Mouse (Mus musculus): ENCODE data around the gene Hc. TPM values are rescaled to one million over a fixed set of nuclear protein-coding genes. Genes with fewer than 3 reads are reported as not detected.

The Hc gene
- polyA plus RNA-seq (2014; fragmentation: Nextera tagmentation; extraction: Ambion mirVana) = 0.15 and 0.41 TPM in 2 replicates

DNA sequence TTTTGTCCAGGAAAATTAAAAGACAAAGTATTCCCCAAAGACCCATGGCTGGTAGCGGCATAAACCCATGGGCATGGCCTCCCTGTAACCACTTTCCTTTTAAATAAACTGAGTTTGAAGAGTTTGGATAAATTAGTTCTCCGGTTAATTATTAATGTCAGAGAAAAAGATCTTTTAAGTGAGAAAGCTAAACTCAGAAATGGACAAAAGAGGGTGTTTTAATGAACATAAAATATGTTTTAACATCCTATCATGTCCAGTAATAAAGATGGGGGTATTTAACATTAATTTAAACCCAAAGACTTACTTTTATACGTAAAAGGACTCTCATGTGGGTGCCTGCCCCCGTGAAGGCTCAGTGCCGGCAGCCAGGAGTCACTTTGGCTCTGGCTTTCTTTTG is at the start of gene Hc:
Gene Hc (minus strand): TSS at position 101 of the 400 bp plus-strand sequence.
- DNase-seq (no peak), ATAC-seq (ENCODE audit: low FRiP score, low TSS enrichment) (no peak)

DNA sequence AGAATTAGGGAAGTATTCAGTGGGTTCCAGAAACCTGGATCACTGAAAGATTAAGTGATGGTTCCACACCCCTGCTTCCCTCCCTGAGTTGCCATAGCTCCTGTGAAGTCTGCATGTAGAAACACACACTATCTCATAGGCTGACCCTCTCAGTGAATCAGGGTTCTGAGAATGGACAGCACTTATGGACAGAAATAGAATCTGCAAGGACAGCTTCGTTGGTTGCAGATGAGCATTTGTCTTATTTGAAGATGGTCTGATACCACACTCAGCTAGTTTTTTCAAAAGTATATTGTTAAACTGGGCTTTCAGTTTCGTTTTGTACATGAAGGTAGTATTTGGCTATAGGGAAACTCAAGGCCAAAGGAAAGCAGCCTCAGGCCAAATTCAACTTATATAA is 49.3 kb upstream of the Hc start:
- H3K4me2 ChIP-seq (ENCODE audit: low read length) = peak overlapping the region; percentile 74

More for the DNA sequence above, at the start of gene Hc:
- Histone ChIP-seq H3K4me3 (replicated peaks; ENCODE audit: low read depth, low read length) (no peak within 1 kb of the TSS), H3K9ac (replicated peaks; ENCODE audit: low read length) (no peak within 1 kb of the TSS), H3K27ac (replicated peaks; ENCODE audit: low read depth, low read length) (no peak within 1 kb of the TSS), H3K27me3 (ENCODE audit: control insufficient read depth, insufficient read depth, low read length) (no peaks in the 10 kb centered on the region), H3K4me2 (ENCODE audit: low read length) (no peak within 1 kb of the TSS), H3K9me3 (ENCODE audit: control insufficient read depth, low read length) (no peaks in the 10 kb centered on the region), H3K4me1 (ENCODE audit: control insufficient read depth, insufficient read depth, low read length) (no peaks in the 10 kb centered on the region), H3K36me3 (ENCODE audit: control insufficient read depth, insufficient read depth, low read length) (no peaks in the 10 kb centered on the region)
- WGBS = 88% methylated on average over 5 of the region's 5 CpGs

DNA sequence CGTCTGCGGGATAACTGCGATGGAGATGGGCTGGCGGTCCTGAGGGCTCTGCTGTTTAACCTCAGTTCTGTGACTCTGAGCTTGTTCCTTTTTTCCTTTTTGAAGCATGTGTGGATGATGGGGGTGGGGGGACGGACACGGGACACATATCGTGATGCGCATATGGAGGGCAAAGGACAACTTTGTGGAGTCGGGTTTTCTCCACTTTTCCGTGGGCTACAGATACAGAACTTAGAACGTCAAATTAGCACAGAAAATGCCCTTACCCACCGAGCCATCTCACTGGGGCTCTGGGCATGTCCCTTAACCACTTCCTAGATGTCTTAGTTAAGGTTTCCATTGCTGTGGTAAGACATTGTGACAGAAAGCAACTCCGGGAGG is 48.7 kb upstream of the Hc start:
- Histone ChIP-seq H3K4me3 (replicated peaks; ENCODE audit: low read depth, low read length) (peak overlapping the region; percentile 78), H3K4me2 (ENCODE audit: low read length) (peak overlapping the region; percentile 74), H3K9me3 (ENCODE audit: control insufficient read depth, low read length) (no peaks in the 10 kb centered on the region), H3K4me1 (ENCODE audit: control insufficient read depth, insufficient read depth, low read length) (no peaks in the 10 kb centered on the region), H3K27me3 (ENCODE audit: control insufficient read depth, insufficient read depth, low read length) (no peaks in the 10 kb centered on the region), H3K9ac (replicated peaks; ENCODE audit: low read length) (peak overlapping the region; percentile 72), H3K27ac (replicated peaks; ENCODE audit: low read depth, low read length) (peak overlapping the region; percentile 85; the same call in 1 of the 2 replicates), H3K36me3 (ENCODE audit: control insufficient read depth, insufficient read depth, low read length) (peaks cover 4% of the 10 kb centered on the region; the same call in 1 of the 2 replicates)
- no peak for DNase-seq
- ATAC-seq (ENCODE audit: low FRiP score, low TSS enrichment) = no peak
- 1% methylated on average over 13 of the region's 13 CpGs for WGBS

More for the DNA sequence above, 49.3 kb upstream of the Hc start:
- WGBS = 83% methylated on average over 2 of the region's 2 CpGs
- no peak overlapping the region for H3K9ac ChIP-seq (replicated peaks; ENCODE audit: low read length)
- 0 out of 2 replicates have a peak overlapping the region, but pooled peaks have one; percentile 7 for H3K4me3 ChIP-seq (replicated peaks; ENCODE audit: low read depth, low read length)
- no peak for ATAC-seq (ENCODE audit: low FRiP score, low TSS enrichment)
- H3K27ac ChIP-seq (replicated peaks; ENCODE audit: low read depth, low read length) = no peak overlapping the region
- no peaks in the 10 kb centered on the region for H3K27me3 ChIP-seq (ENCODE audit: control insufficient read depth, insufficient read depth, low read length)
- no peaks in the 10 kb centered on the region for H3K9me3 ChIP-seq (ENCODE audit: control insufficient read depth, low read length)
- DNase-seq = no peak
- H3K4me1 ChIP-seq (ENCODE audit: control insufficient read depth, insufficient read depth, low read length) = no peaks in the 10 kb centered on the region
- peaks cover 4% of the 10 kb centered on the region; the same call in 1 of the 2 replicates for H3K36me3 ChIP-seq (ENCODE audit: control insufficient read depth, insufficient read depth, low read length)

DNA sequence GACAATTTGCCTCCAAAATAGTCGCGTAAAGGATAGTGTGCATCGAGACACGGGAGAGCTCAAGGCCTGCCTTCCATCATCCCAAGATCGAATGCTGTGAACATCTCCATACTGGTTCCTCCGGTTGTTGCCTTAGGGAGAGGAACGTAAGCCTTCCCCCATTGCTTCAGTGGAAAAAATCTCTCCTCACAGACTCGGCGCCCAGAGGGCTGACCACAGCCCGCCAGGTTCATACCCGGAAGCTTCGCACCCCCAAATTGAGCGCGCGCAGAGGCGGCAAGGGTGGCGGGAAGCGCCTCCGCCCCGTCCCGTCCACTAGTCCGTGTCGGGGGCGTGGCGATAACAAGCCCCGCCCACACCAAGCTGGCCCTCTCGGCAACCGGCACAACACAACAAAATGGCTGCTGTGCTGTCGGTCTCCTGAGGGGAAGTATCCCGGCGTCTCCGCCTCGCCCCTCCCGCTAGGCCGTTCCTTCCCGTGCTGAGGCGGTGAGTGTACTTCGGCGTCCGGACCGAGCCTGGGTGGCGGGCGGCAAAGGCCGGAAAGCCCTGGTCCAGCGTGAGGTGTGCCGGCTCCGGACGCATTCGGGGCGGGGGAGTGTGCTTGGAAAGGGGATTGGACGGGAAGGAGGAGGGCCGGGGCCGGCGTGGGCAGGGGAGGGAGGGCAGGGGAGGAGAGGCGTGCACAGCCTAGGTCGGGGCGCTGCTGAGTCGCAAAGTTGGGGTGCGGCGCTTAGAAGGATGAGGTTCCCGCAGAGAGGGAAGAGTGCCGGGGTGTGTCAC is 48.1 kb upstream of the Hc start, which contains the start of gene Cntrl:
Gene Cntrl (plus strand): TSS at position 352 of the 783 bp plus-strand sequence.
- ATAC-seq (ENCODE audit: low FRiP score, low TSS enrichment) (peak; percentile 96), DNase-seq (peak; percentile 95)
- Histone ChIP-seq H3K4me1 (ENCODE audit: control insufficient read depth, insufficient read depth, low read length) (no peaks in the 10 kb centered on the region), H3K27ac (replicated peaks; ENCODE audit: low read depth, low read length) (peak within 1 kb of the TSS; percentile 85), H3K9me3 (ENCODE audit: control insufficient read depth, low read length) (no peaks in the 10 kb centered on the region), H3K27me3 (ENCODE audit: control insufficient read depth, insufficient read depth, low read length) (no peaks in the 10 kb centered on the region), H3K4me3 (replicated peaks; ENCODE audit: low read depth, low read length) (peak within 1 kb of the TSS; percentile 78), H3K4me2 (ENCODE audit: low read length) (peak within 1 kb of the TSS; percentile 74), H3K36me3 (ENCODE audit: control insufficient read depth, insufficient read depth, low read length) (0 out of 2 replicates have a peak, but pooled peaks cover under 1% of the 10 kb centered on the region), H3K9ac (replicated peaks; ENCODE audit: low read length) (peak within 1 kb of the TSS; percentile 72)
- WGBS = 1% methylated on average over 62 of the region's 62 CpGs

DNA sequence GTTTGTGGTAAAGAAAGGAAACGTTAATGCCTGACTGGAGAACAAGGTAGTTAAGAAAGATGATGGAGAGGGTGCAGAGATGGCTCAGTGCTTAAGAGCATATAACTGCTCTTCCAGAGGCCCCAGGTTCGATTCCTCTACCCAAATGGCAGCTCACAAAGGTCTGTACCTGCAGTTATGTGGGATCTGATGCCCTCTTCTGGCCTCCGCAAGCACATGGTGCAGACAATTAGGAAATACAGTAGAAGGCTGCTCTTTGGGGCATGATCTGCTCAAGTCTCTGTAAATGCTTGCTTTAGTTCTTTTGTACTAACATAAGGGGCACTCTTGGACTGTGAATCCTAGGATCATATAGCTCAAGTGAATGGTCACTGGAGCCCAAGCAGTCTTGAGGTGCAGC is 47.5 kb upstream of the Hc start:
- Histone ChIP-seq H3K9ac (replicated peaks; ENCODE audit: low read length) (peak overlapping the region; percentile 72), H3K4me2 (ENCODE audit: low read length) (peak overlapping the region; percentile 74), H3K4me1 (ENCODE audit: control insufficient read depth, insufficient read depth, low read length) (no peaks in the 10 kb centered on the region), H3K27ac (replicated peaks; ENCODE audit: low read depth, low read length) (peak overlapping the region; percentile 85), H3K9me3 (ENCODE audit: control insufficient read depth, low read length) (no peaks in the 10 kb centered on the region), H3K4me3 (replicated peaks; ENCODE audit: low read depth, low read length) (peak overlapping the region; percentile 78), H3K27me3 (ENCODE audit: control insufficient read depth, insufficient read depth, low read length) (no peaks in the 10 kb centered on the region), H3K36me3 (ENCODE audit: control insufficient read depth, insufficient read depth, low read length) (no peaks in the 10 kb centered on the region)
- DNase-seq (peak; percentile 82), ATAC-seq (ENCODE audit: low FRiP score, low TSS enrichment) (peak; percentile 64)
- 35% methylated on average over 3 of the region's 3 CpGs for WGBS

DNA sequence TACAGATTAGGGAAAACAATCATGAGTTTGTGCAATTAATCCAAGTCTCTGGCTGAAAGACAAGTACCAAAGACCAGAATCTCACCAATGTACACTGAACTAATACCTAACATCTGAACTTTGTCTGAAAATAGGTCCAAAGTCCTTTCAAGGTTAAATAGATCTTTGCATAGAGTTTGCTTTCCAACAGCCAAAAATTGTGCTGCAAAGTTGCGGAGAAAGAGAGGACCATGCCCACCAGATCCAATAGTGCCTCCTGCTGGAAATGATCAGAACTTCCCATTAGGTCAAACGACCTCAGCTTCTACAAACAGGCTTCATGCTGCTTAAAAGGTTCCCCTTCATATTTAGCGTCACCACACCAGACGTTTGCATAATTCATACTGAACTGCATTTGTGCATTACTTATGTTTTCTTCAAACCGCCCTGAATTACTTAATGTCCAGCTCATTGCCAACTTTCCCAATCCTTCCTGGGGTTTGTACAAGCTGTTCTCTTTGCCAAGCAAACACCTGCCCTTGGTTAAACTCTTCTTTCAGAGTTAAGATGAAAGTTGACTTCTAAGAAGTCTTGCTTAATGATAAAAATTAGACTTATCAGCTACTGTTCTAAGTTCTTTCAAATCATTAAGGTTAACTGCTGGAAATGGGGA is 46.9 kb upstream of the Hc start:
- Histone ChIP-seq H3K9ac (replicated peaks; ENCODE audit: low read length) (no peak overlapping the region), H3K36me3 (ENCODE audit: control insufficient read depth, insufficient read depth, low read length) (no peaks in the 10 kb centered on the region), H3K27me3 (ENCODE audit: control insufficient read depth, insufficient read depth, low read length) (no peaks in the 10 kb centered on the region), H3K4me1 (ENCODE audit: control insufficient read depth, insufficient read depth, low read length) (no peaks in the 10 kb centered on the region), H3K4me2 (ENCODE audit: low read length) (no peak overlapping the region), H3K9me3 (ENCODE audit: control insufficient read depth, low read length) (no peaks in the 10 kb centered on the region), H3K4me3 (replicated peaks; ENCODE audit: low read depth, low read length) (peak overlapping the region; percentile 78; the same call in 1 of the 2 replicates), H3K27ac (replicated peaks; ENCODE audit: low read depth, low read length) (no peak overlapping the region)
- ATAC-seq (ENCODE audit: low FRiP score, low TSS enrichment) = no peak
- 54% methylated on average over 5 of the region's 5 CpGs for WGBS
- DNase-seq = peak; percentile 63

DNA sequence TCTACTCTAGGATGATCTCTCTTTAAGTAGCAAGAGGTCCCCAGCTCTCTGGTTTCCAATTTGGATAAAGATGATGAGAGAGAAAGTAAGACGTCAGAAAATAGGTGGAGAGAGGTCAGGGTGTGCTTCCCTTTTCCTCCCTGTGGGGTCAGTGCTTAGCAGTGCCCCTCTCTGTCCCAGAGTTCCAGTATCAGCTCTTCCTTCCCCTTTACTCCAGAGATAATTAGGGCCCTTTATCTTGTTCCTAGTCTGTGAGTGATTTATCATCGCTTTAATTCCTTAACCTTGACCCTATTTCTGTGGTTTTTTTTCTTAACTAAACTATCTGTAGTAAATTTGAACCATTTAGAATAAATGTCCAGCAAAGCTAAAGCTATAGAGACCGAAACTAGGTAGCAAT is 43.6 kb upstream of the Hc start:
- no peak overlapping the region for H3K27ac ChIP-seq (replicated peaks; ENCODE audit: low read depth, low read length)
- WGBS = 64% methylated on average over 3 of the region's 3 CpGs
- H3K9ac ChIP-seq (replicated peaks; ENCODE audit: low read length) = no peak overlapping the region
- H3K9me3 ChIP-seq (ENCODE audit: control insufficient read depth, low read length) = no peaks in the 10 kb centered on the region
- no peaks in the 10 kb centered on the region for H3K4me1 ChIP-seq (ENCODE audit: control insufficient read depth, insufficient read depth, low read length)
- H3K27me3 ChIP-seq (ENCODE audit: control insufficient read depth, insufficient read depth, low read length) = no peaks in the 10 kb centered on the region
- no peaks in the 10 kb centered on the region for H3K36me3 ChIP-seq (ENCODE audit: control insufficient read depth, insufficient read depth, low read length)
- no peak overlapping the region for H3K4me2 ChIP-seq (ENCODE audit: low read length)
- no peak overlapping the region for H3K4me3 ChIP-seq (replicated peaks; ENCODE audit: low read depth, low read length)
- DNase-seq = no peak
- no peak for ATAC-seq (ENCODE audit: low FRiP score, low TSS enrichment)

DNA sequence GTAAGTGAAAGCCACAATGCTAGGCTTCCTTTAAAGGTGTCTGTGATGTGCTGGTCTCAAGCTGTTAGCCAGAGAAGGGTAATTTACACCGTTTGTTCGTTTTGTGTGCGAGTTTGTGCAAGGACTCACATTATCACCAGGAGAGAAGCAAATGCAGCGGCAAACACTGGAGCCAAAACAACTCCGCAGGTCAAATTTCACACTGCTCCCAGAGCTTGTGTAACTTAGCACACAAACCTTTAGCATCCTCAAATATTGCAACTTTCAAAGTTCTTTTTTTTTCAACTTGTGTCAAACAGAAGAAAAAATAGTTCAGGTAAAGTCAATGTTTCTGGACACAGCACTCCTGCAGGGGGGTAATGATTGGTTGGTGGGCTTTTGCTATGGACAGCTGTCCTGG is 42.3 kb upstream of the Hc start:
- ATAC-seq (ENCODE audit: low FRiP score, low TSS enrichment) (no peak), DNase-seq (no peak)
- Histone ChIP-seq H3K27me3 (ENCODE audit: control insufficient read depth, insufficient read depth, low read length) (no peaks in the 10 kb centered on the region), H3K9me3 (ENCODE audit: control insufficient read depth, low read length) (no peaks in the 10 kb centered on the region), H3K36me3 (ENCODE audit: control insufficient read depth, insufficient read depth, low read length) (no peaks in the 10 kb centered on the region), H3K27ac (replicated peaks; ENCODE audit: low read depth, low read length) (no peak overlapping the region), H3K9ac (replicated peaks; ENCODE audit: low read length) (no peak overlapping the region), H3K4me3 (replicated peaks; ENCODE audit: low read depth, low read length) (no peak overlapping the region), H3K4me1 (ENCODE audit: control insufficient read depth, insufficient read depth, low read length) (no peaks in the 10 kb centered on the region), H3K4me2 (ENCODE audit: low read length) (no peak overlapping the region)
- WGBS = 87% methylated on average over 5 of the region's 5 CpGs

Data from midbrain, embryonic 14.5 days (tissue).